Mouse (Mus musculus): Measurements from ENCODE around the gene Srsf9. TPM values are rescaled to one million over a fixed set of nuclear protein-coding genes. Genes with fewer than 3 reads are reported as not detected.

Srsf9 gene
- polyA plus RNA-seq, 1 experiment from 2014 or later = 376 TPM

DNA sequence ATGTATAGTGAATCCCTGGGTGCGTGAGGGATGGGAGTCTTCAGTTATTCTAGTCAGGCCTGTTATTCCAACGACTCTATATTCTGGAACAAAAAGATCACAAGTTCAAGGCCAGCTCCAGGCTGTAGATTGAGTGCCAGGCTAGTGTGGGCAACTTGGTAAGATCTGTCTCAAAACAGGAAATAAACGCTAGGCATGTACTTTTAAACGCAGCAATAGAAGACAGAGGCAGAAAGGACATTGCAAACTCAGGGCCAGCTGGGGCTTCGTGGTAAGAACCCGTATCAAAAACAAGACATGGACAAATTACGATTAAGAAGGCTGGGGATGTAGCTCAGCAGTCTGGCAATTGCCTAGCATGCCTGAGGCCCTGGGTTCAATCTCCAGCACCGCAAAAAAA is 32.5 kb downstream of the Srsf9 start:
- Histone ChIP-seq H3K4me3 (ENCODE audit: low read depth, low read length) (no peak overlapping the region), H3K4me2 (peak overlapping the region; percentile 6; the same call in 1 of the 2 replicates), H3K9me3 (ENCODE audit: control insufficient read depth, low read length) (no peaks in the 10 kb centered on the region), H3K4me1 (ENCODE audit: control insufficient read depth, insufficient read depth, low read length) (peaks cover 6% of the 10 kb centered on the region), H3K9ac (ENCODE audit: low read length) (no peak overlapping the region), H3K36me3 (ENCODE audit: control insufficient read depth, insufficient read depth, low read length) (no peaks in the 10 kb centered on the region), H3K27me3 (ENCODE audit: control insufficient read depth, insufficient read depth, low read length) (no peaks in the 10 kb centered on the region), H3K27ac (ENCODE audit: low read depth, low read length) (no peak overlapping the region)
- ATAC-seq (ENCODE audit: low FRiP score) (no peak), DNase-seq (ENCODE audit: low spot score, missing footprints) (no peak)
- 90% methylated on average over 8 of the region's 8 CpGs for WGBS

DNA sequence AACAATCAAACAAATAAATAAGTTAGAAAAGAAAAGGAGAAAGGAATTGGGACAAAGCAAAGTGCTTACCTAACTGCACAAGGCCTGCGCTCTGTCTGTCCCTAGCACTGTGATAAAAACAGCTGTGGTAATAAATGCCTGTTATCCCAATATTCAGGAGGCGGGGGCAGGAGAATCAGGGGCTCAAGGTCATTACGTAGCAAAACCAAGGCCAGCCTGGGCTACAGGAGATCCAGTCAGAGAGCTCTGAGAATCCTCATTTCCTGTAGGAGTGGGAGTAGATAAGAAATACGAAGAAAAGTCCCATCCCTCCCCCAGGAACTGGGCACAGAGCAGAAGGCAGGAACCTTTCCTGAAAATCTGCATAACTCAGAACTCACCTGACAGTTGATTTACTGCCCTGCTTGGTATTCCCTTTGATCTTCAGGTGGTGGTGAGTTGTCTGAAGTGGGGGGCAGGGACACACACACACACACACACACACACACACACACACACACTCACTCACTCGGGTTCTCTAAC is 32.9 kb downstream of the Srsf9 start:
- Histone ChIP-seq H3K36me3 (ENCODE audit: control insufficient read depth, insufficient read depth, low read length) (no peaks in the 10 kb centered on the region), H3K27ac (ENCODE audit: low read depth, low read length) (no peak overlapping the region; the same call in 1 of the 2 replicates), H3K9ac (ENCODE audit: low read length) (no peak overlapping the region), H3K4me3 (ENCODE audit: low read depth, low read length) (no peak overlapping the region), H3K9me3 (ENCODE audit: control insufficient read depth, low read length) (no peaks in the 10 kb centered on the region), H3K27me3 (ENCODE audit: control insufficient read depth, insufficient read depth, low read length) (no peaks in the 10 kb centered on the region), H3K4me1 (ENCODE audit: control insufficient read depth, insufficient read depth, low read length) (peaks cover 6% of the 10 kb centered on the region), H3K4me2 (no peak overlapping the region)
- WGBS = 71% methylated on average over 5 of the region's 5 CpGs
- DNase-seq (ENCODE audit: low spot score, missing footprints) (no peak), ATAC-seq (ENCODE audit: low FRiP score) (no peak)

DNA sequence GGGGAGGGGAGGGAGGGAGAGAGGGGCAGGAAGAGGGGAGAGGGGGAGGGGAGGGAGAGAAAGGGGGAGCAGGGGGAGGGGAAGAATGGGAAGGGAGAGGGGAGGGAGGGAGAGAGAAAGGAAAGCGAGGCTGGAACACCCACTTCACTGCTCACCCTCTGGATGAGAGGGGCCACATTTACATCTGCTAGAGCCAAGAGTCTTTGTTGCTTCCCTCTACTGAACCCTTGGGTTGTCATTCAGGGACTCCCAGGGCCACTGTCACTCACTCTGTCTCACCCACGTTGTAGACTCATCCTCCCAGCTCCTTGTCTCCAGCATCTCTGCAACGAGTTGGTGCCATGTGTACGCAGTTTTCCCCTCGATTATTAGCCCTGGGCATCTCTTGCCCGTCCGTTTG is 35.2 kb downstream of the Srsf9 start:
- 31% methylated on average over 7 of the region's 7 CpGs for WGBS
- no peak overlapping the region for H3K4me3 ChIP-seq (ENCODE audit: low read depth, low read length)

DNA sequence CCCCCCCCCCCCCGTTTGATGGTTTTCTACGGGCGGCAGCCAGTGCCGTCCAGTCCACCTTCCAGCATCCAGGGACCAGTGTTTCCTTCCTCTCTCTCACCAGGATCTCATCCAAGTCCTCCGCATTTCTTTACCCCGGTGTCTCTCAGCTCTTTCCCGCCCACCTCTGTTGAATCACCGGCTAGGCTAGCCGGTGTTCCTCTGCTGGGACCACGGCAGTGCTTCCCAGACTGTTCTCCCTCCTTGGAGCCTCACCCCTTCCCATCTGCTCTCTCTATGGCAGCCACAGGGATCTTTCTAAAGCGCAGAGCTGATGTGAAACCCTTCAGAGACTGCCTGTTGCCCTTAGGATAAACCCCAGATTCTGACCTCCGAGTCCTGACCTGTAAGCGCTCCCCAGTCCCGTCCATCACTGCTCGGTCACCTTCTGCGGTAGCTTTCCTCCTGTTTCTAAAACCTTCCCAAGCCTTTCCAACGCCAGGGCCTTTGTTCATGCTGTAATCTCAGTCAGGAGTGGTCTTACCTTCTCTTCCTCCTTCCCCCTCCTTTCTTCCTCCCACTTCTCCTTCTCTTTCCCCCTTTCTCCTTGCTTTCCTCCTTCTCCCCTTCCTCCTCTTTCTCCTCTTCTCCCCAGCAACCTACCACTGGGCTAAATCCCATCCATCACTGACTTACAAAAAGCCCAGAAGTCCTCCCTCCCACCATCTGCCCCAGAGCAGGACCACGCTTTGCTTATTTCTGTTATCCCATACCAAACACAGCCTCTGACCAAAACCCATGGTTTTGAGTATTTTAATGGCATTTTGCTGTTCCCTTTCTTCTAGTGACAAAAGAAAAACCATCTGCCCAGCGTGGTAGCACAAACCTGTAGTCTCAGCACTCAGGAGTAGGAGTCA is 36.1 kb downstream of the Srsf9 start:
- H3K4me3 ChIP-seq (ENCODE audit: low read depth, low read length) = no peak overlapping the region

More for the DNA sequence above, 35.2 kb downstream of the Srsf9 start:
- Histone ChIP-seq H3K9me3 (ENCODE audit: control insufficient read depth, low read length) (no peaks in the 10 kb centered on the region), H3K27ac (ENCODE audit: low read depth, low read length) (no peak overlapping the region; the same call in 1 of the 2 replicates), H3K4me1 (ENCODE audit: control insufficient read depth, insufficient read depth, low read length) (peaks cover 6% of the 10 kb centered on the region), H3K4me2 (no peak overlapping the region), H3K27me3 (ENCODE audit: control insufficient read depth, insufficient read depth, low read length) (no peaks in the 10 kb centered on the region), H3K9ac (ENCODE audit: low read length) (no peak overlapping the region), H3K36me3 (ENCODE audit: control insufficient read depth, insufficient read depth, low read length) (no peaks in the 10 kb centered on the region)
- DNase-seq (ENCODE audit: low spot score, missing footprints) (peak; percentile 89), ATAC-seq (ENCODE audit: low FRiP score) (no peak; the same call in 1 of the 2 replicates)

DNA sequence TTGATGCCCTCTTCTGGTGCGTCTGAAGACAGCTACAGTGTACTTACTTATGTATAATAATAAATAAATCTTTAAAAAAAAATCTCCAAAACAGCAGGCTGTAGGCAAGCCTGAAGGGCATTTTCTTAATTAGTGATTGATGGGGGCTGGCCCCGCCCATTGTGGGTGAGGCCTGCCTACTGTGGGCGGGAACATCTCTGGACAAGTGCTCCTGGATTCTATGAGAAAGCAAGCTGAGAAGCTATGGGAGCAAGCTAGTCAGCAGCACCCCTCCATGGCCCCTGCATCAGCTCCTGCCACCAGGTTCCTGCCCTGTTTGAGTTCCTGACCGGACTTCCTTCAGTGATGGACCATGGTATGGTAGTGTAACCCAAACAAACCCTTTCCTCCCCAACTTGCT is 37.8 kb downstream of the Srsf9 start:
- Histone ChIP-seq H3K4me2 (no peak overlapping the region), H3K9ac (ENCODE audit: low read length) (no peak overlapping the region), H3K4me1 (ENCODE audit: control insufficient read depth, insufficient read depth, low read length) (peaks cover 6% of the 10 kb centered on the region), H3K27ac (ENCODE audit: low read depth, low read length) (no peak overlapping the region), H3K9me3 (ENCODE audit: control insufficient read depth, low read length) (no peaks in the 10 kb centered on the region), H3K36me3 (ENCODE audit: control insufficient read depth, insufficient read depth, low read length) (no peaks in the 10 kb centered on the region), H3K27me3 (ENCODE audit: control insufficient read depth, insufficient read depth, low read length) (no peaks in the 10 kb centered on the region), H3K4me3 (ENCODE audit: low read depth, low read length) (no peak overlapping the region)
- ATAC-seq (ENCODE audit: low FRiP score) (no peak), DNase-seq (ENCODE audit: low spot score, missing footprints) (no peak)
- WGBS = 90% methylated on average over 4 of the region's 4 CpGs

More for the DNA sequence above, 36.1 kb downstream of the Srsf9 start:
- Histone ChIP-seq H3K27me3 (ENCODE audit: control insufficient read depth, insufficient read depth, low read length) (no peaks in the 10 kb centered on the region), H3K9me3 (ENCODE audit: control insufficient read depth, low read length) (no peaks in the 10 kb centered on the region), H3K27ac (ENCODE audit: low read depth, low read length) (peak overlapping the region; percentile 45), H3K4me2 (no peak overlapping the region), H3K4me1 (ENCODE audit: control insufficient read depth, insufficient read depth, low read length) (peaks cover 6% of the 10 kb centered on the region), H3K36me3 (ENCODE audit: control insufficient read depth, insufficient read depth, low read length) (no peaks in the 10 kb centered on the region), H3K9ac (ENCODE audit: low read length) (peak overlapping the region; percentile 44; the same call in 1 of the 2 replicates)
- 16% methylated on average over 19 of the region's 19 CpGs for WGBS
- ATAC-seq (ENCODE audit: low FRiP score) (peak; percentile 16; the same call in 1 of the 2 replicates), DNase-seq (ENCODE audit: low spot score, missing footprints) (peak; percentile 88)

DNA sequence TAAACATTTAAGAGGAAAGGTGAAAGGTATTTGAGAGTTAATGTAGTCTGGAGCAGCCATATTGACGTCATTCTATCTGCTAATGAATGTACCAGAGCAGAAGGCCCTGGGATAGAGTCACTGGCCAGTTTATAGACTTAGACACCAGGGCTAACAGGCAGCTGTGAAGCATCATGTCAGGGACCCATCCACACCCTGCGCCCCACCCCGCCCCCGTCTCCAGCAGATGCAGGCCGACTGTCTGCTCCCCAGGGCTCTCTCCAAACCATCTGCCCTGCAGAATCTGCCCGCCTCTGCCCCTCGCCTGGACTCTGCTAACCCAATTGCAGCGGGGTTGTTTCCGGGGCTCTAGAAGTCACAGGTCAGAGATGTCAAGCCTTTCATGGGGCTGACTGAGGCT is 44.8 kb downstream of the Srsf9 start:
- H3K4me2 ChIP-seq = no peak overlapping the region
- DNase-seq (ENCODE audit: low spot score, missing footprints) (peak; percentile 82), ATAC-seq (ENCODE audit: low FRiP score) (no peak)
- H3K4me3 ChIP-seq (ENCODE audit: low read depth, low read length) = no peak overlapping the region
- peaks cover 12% of the 10 kb centered on the region; the same call in 1 of the 2 replicates for H3K4me1 ChIP-seq (ENCODE audit: control insufficient read depth, insufficient read depth, low read length)
- 38% methylated on average over 9 of the region's 9 CpGs for WGBS
- peak overlapping the region; percentile 49 for H3K27ac ChIP-seq (ENCODE audit: low read depth, low read length)
- peaks cover 2% of the 10 kb centered on the region; the same call in 1 of the 2 replicates for H3K9me3 ChIP-seq (ENCODE audit: control insufficient read depth, low read length)
- no peaks in the 10 kb centered on the region for H3K36me3 ChIP-seq (ENCODE audit: control insufficient read depth, insufficient read depth, low read length)
- H3K27me3 ChIP-seq (ENCODE audit: control insufficient read depth, insufficient read depth, low read length) = no peaks in the 10 kb centered on the region
- no peak overlapping the region for H3K9ac ChIP-seq (ENCODE audit: low read length)

DNA sequence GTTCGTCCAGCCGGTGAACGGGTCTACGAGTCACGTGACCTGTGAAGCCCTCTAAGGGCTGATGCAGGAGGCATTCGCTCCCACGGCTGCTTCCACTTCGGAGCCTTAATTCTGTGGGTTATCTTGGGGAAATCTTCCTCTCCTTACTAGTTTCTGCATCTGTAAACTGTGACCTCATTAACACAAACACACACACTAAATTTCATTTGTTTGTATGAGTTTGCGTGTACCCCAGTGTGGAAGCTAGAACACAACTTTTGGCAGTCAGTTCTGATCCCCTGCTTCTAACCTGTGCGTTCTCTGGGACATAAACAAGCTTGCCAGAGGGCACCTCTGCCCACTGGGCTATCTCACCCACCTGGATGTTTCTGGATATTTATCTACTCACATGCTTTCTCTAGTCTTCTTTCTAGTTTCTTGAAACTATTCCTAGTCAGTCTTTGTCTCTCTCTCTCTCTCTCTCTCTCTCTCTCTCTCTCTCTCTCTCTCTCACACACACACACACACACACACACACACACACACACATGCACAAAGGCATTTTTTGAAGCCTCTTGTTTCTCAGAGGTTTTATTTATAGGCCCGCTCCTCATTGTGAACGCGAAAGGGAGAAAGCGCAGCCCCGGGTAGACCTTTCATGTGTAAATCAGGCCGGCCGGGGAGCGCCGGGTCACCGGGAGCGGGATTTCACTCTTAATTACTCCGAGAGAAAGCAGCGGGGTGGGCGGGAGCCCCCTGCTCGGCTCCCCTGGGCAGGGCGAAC is 46.6 kb downstream of the Srsf9 start:
- H3K27ac ChIP-seq (ENCODE audit: low read depth, low read length) = peak overlapping the region; percentile 87
- DNase-seq (ENCODE audit: low spot score, missing footprints) (peak; percentile 93), ATAC-seq (ENCODE audit: low FRiP score) (peak; percentile 95)
- peaks cover 12% of the 10 kb centered on the region; the same call in 1 of the 2 replicates for H3K4me1 ChIP-seq (ENCODE audit: control insufficient read depth, insufficient read depth, low read length)
- WGBS = 7% methylated on average over 26 of the region's 26 CpGs
- peak overlapping the region; percentile 40 for H3K4me2 ChIP-seq
- peak overlapping the region; percentile 44 for H3K9ac ChIP-seq (ENCODE audit: low read length)
- H3K4me3 ChIP-seq (ENCODE audit: low read depth, low read length) = peak overlapping the region; percentile 20
- H3K36me3 ChIP-seq (ENCODE audit: control insufficient read depth, insufficient read depth, low read length) = no peaks in the 10 kb centered on the region
- H3K27me3 ChIP-seq (ENCODE audit: control insufficient read depth, insufficient read depth, low read length) = no peaks in the 10 kb centered on the region
- H3K9me3 ChIP-seq (ENCODE audit: control insufficient read depth, low read length) = peaks cover 2% of the 10 kb centered on the region; the same call in 1 of the 2 replicates

DNA sequence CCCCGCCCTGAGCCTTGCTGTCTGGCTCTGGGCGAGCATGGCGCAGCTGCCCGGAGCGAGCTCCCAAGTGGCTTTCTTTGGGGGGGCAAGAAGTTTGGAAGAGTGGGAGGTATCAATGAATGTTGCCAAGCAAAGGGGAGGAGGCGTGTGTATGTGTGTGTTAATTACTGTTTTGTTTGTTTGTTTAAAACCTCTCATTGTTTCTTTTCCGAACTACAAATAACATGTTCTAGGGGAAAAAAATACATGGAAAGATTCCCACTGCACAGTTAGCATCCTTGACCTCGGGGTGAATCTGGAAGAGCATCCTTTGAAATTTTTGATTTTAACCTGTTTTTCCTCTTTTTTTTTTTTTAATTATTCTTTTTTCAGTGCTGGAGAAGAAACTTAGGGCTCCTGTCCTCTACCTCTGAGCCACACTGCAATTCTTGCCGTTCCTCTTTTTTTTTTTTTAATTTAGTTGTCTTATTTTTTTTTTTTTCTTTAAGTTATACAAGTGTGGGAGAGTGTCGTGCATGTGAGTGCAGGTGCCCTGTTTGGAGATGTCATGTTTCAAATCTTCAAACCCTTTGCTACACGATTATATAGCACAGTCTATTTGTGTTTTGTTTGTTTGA is 47.3 kb downstream of the Srsf9 start:
- ATAC-seq (ENCODE audit: low FRiP score) (no peak; the same call in 1 of the 2 replicates), DNase-seq (ENCODE audit: low spot score, missing footprints) (peak; percentile 96)
- H3K27ac ChIP-seq (ENCODE audit: low read depth, low read length) = peak overlapping the region; percentile 87
- H3K4me3 ChIP-seq (ENCODE audit: low read depth, low read length) = peak overlapping the region; percentile 20
- H3K9me3 ChIP-seq (ENCODE audit: control insufficient read depth, low read length) = peaks cover 2% of the 10 kb centered on the region; the same call in 1 of the 2 replicates
- no peaks in the 10 kb centered on the region for H3K36me3 ChIP-seq (ENCODE audit: control insufficient read depth, insufficient read depth, low read length)
- H3K27me3 ChIP-seq (ENCODE audit: control insufficient read depth, insufficient read depth, low read length) = no peaks in the 10 kb centered on the region
- 10% methylated on average over 11 of the region's 11 CpGs for WGBS
- peaks cover 12% of the 10 kb centered on the region; the same call in 1 of the 2 replicates for H3K4me1 ChIP-seq (ENCODE audit: control insufficient read depth, insufficient read depth, low read length)
- H3K9ac ChIP-seq (ENCODE audit: low read length) = peak overlapping the region; percentile 44
- peak overlapping the region; percentile 40 for H3K4me2 ChIP-seq

All from midbrain, embryonic 11.5 days (tissue).